Mouse (Mus musculus) liver, embryonic 14.5 days (tissue): ENCODE results near the gene Ephb1. TPM values are rescaled to one million over a fixed set of nuclear protein-coding genes. Genes with fewer than 3 reads are reported as not detected.

ENCODE experiments used
- ATAC-seq: fragments of 200-750 bp; cut with Nextera tagmentation; 2 replicates; pipeline ENCODE4 v1.8.0; 2017; ENCODE audit warnings: moderate number of reproducible peaks, mild to moderate bottlenecking, moderate library complexity; ENCODE audit not compliant: insufficient read depth
- DNase-seq, 3 experiments: peaks; one replicate each; pipeline ENCODE4 v3.0.0-alpha.2; 2012 to 2013; ENCODE audit warnings: low read depth in 3 of 3, low spot score in 3 of 3
- H3K27ac ChIP-seq: fragments of 300-500 bp; sonication (generic); 2 replicates; pipeline ENCODE4 v1.5.1; 2014; ENCODE audit warnings: moderate library complexity, mild to moderate bottlenecking, control low read depth, inconsistent platforms
- H3K27me3 ChIP-seq: fragments of 300-500 bp; sonication (generic); 2 replicates; pipeline ENCODE4 v1.6.1; 2014; ENCODE audit warnings: mild to moderate bottlenecking, low read length, moderate library complexity; ENCODE audit not compliant: control insufficient read depth, insufficient read depth
- H3K36me3 ChIP-seq: fragments of 300-500 bp; sonication (generic); replicated peaks from 2 replicates; pipeline ENCODE4 v1.6.1; 2014; ENCODE audit warnings: low read depth; ENCODE audit not compliant: control insufficient read depth, insufficient read depth
- H3K4me1 ChIP-seq, 2 experiments: fragments of 200-500 bp in 1 of 2; fragments of 300-500 bp in 1 of 2; sonication (generic) in 1 of 2; replicated peaks; 2 replicates each; pipeline ENCODE4 v1.6.1; 2012 to 2014; ENCODE audit warnings: antibody characterized with exemption in 1 of 2, inconsistent platforms in 1 of 2, low read length in 1 of 2; ENCODE audit not compliant: control insufficient read depth in 2 of 2, insufficient read depth in 2 of 2
- H3K4me2 ChIP-seq: fragments of 300-500 bp; sonication (generic); 2 replicates; pipeline ENCODE4 v1.6.1; 2014; ENCODE audit warnings: low read depth, mild to moderate bottlenecking, control low read depth, moderate library complexity
- H3K4me3 ChIP-seq, 2 experiments: fragments of 200-500 bp in 1 of 2; fragments of 300-500 bp in 1 of 2; sonication (generic) in 1 of 2; 2 replicates each; pipeline ENCODE4 v1.5.1; 2012 to 2014; ENCODE audit warnings: low read depth in 2 of 2, low read length in 2 of 2, mild to moderate bottlenecking in 2 of 2, control low read depth in 1 of 2, inconsistent platforms in 1 of 2, moderate library complexity in 1 of 2; ENCODE audit not compliant: insufficient read depth in 1 of 2
- H3K9ac ChIP-seq: fragments of 300-500 bp; sonication (generic); replicated peaks from 2 replicates; pipeline ENCODE4 v1.6.1; 2014; ENCODE audit warnings: mild to moderate bottlenecking, control low read depth, moderate library complexity
- H3K9me3 ChIP-seq: fragments of 300-500 bp; sonication (generic); 2 replicates; pipeline ENCODE4 v1.6.1; 2016; ENCODE audit warnings: low read length, mixed read lengths; ENCODE audit not compliant: control insufficient read depth
- CTCF ChIP-seq: IDR thresholded peaks from 2 replicates; pipeline ENCODE4 v1.5.1; 2016; ENCODE audit warnings: antibody characterized with exemption, low read depth, control low read depth
- EP300 ChIP-seq: IDR thresholded peaks from 2 replicates; pipeline ENCODE4 v1.6.1; 2016; ENCODE audit warnings: antibody characterized with exemption, low read depth
- whole genome bisulfite sequencing: fragments of 180-500 bp; shearing (Covaris S2); extraction: QIAGEN DNeasy Blood & Tissue Kit; methylation state at CpG from one replicate; pipeline ENCODE4 v1.1.7; 2014; ENCODE audit not compliant: insufficient replicate concordance; 5-methylcytosine and 5-hydroxymethylcytosine counted together
- polyA plus RNA-seq, 2 experiments: library from polyadenylated mRNA; depleted of rRNA in 1 of 2; stranded (reverse) in 1 of 2; unstranded in 1 of 2; fragments of >200 nt; fragmentation: Nextera tagmentation in 1 of 2; extraction: Ambion mirVana in 1 of 2; gene quantifications; 2 replicates each; pipeline versions ENCODE4 v1.2.1 to v1.2.3; 2012 to 2014

The Ephb1 gene
- polyA plus RNA-seq, 2 experiments = 0.25 to 0.29 TPM

- no peaks in the 10 kb centered on the region for H3K36me3 ChIP-seq
- DNase-seq (no peak), ATAC-seq (no peak)
- H3K27ac ChIP-seq = no peak overlapping the region
- no peaks in the 10 kb centered on the region for H3K9me3 ChIP-seq
- no peak overlapping the region for H3K4me3 ChIP-seq
- TF ChIP-seq EP300 = no peak
- no peak for TF ChIP-seq CTCF
- no peak overlapping the region for H3K4me2 ChIP-seq
- H3K27me3 ChIP-seq = no peaks in the 10 kb centered on the region
- 52% methylated on average over 1 of the region's 1 CpGs for WGBS
- H3K4me1 ChIP-seq = no peaks in the 10 kb centered on the region
- H3K9ac ChIP-seq = no peak overlapping the region
These were observed 142.5 kb downstream of the Ephb1 start for GRCm38 (mm10) chr9:102212036-102212383.

- TF ChIP-seq CTCF (no peak), EP300 (no peak)
- 45% methylated on average over 10 of the region's 10 CpGs for WGBS
These were observed 143.0 kb downstream of the Ephb1 start for GRCm38 (mm10) chr9:102211296-102212035.

GRCm38 (mm10) chr9:102205518-102205917, 149.0 kb downstream of the Ephb1 start:
- TF ChIP-seq CTCF (no peak), EP300 (no peak)
- H3K27ac ChIP-seq = no peak overlapping the region
- H3K27me3 ChIP-seq = no peaks in the 10 kb centered on the region
- H3K9ac ChIP-seq = no peak overlapping the region
- no peak overlapping the region for H3K4me2 ChIP-seq
- no peak overlapping the region for H3K4me3 ChIP-seq
- H3K9me3 ChIP-seq = no peaks in the 10 kb centered on the region
- H3K36me3 ChIP-seq = no peaks in the 10 kb centered on the region
- ATAC-seq (no peak), DNase-seq (no peak)
- whole genome bisulfite sequencing = 58% methylated on average over 3 of the region's 3 CpGs
- no peaks in the 10 kb centered on the region for H3K4me1 ChIP-seq

More at GRCm38 (mm10) chr9:102211296-102212035, 143.0 kb downstream of the Ephb1 start:
- no peaks in the 10 kb centered on the region for H3K4me1 ChIP-seq
- DNase-seq = no peak
- H3K27ac ChIP-seq = no peak overlapping the region
- no peak for ATAC-seq
- H3K9ac ChIP-seq = no peak overlapping the region
- no peaks in the 10 kb centered on the region for H3K9me3 ChIP-seq
- H3K27me3 ChIP-seq = no peaks in the 10 kb centered on the region
- H3K4me3 ChIP-seq = no peak overlapping the region
- H3K36me3 ChIP-seq = no peaks in the 10 kb centered on the region
- no peak overlapping the region for H3K4me2 ChIP-seq

- Histone ChIP-seq H3K4me2 (no peak overlapping the region), H3K27ac (no peak overlapping the region), H3K9me3 (no peaks in the 10 kb centered on the region), H3K4me3 (no peak overlapping the region), H3K27me3 (no peaks in the 10 kb centered on the region), H3K9ac (no peak overlapping the region), H3K4me1 (no peaks in the 10 kb centered on the region), H3K36me3 (no peaks in the 10 kb centered on the region)
- TF ChIP-seq EP300 (no peak), CTCF (no peak)
- 72% methylated on average over 5 of the region's 5 CpGs for WGBS
- ATAC-seq (no peak), DNase-seq (no peak)
These were observed 152.6 kb downstream of the Ephb1 start for GRCm38 (mm10) chr9:102201867-102202266.

- DNase-seq = peak in 2 of 3 experiments; percentile 7 to 13
- ATAC-seq = no peak
- Histone ChIP-seq H3K36me3 (no peaks in the 10 kb centered on the region), H3K4me1 (no peaks in the 10 kb centered on the region), H3K27me3 (no peaks in the 10 kb centered on the region), H3K9ac (no peak overlapping the region), H3K4me2 (no peak overlapping the region), H3K27ac (no peak overlapping the region), H3K9me3 (no peaks in the 10 kb centered on the region), H3K4me3 (no peak overlapping the region)
- TF ChIP-seq EP300 (no peak), CTCF (no peak)
- 69% methylated on average over 6 of the region's 6 CpGs for WGBS
These were observed 157.6 kb downstream of the Ephb1 start for GRCm38 (mm10) chr9:102196856-102197255.
